Mouse (Mus musculus) megakaryocyte, embryonic 14.5 days (primary cell): ENCODE measurements around the gene Klk1b16.

Source experiments
- FLI1 ChIP-seq: IDR thresholded peaks from 2 replicates; pipeline ENCODE4 v1.6.1; 2012; ENCODE audit warnings: low read length, inconsistent platforms, mixed read lengths
- GATA1 ChIP-seq: IDR thresholded peaks from 3 replicates; pipeline ENCODE4 v1.6.1; 2012; ENCODE audit warnings: mixed read lengths, low read length, inconsistent platforms, borderline replicate concordance

DNA sequence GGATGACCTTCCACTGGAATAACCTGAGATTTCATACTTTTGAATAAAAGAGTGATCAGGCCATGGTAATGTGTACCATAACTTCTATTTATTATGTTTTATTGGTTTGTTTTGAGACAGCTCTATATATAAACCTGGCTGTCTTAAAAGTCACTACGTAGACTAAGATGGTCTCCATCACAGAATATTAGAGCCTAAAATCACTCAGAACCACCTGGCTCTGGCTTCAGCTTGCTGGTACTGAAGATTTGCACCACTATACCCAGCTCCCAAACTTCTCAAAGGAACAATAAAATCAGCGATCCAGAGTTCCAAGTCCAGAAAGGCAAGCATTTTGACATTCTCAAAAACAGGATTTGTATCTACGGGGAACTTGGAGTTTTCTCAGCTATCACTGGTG lies at the start of gene Klk1b16:
- TF ChIP-seq GATA1 (no peak), FLI1 (no peak)
